Mouse (Mus musculus) bone marrow macrophage, adult 2 months (primary cell): ENCODE results near the gene Gm35549.
"Not testable (repeated sequence)": the region's sequence is repeated elsewhere in the genome, so short reads cannot be mapped to it uniquely, and the experiment has no call there.

Experiments
- CTCF ChIP-seq: IDR thresholded peaks from 2 replicates; pipeline ENCODE4 v1.5.1; 2012; ENCODE audit warnings: low read depth, mild to moderate bottlenecking, low read length, moderate library complexity
- POLR2A ChIP-seq: IDR thresholded peaks from 2 replicates; pipeline ENCODE4 v1.6.1; 2012; ENCODE audit warnings: mild to moderate bottlenecking, low read depth, low read length, borderline replicate concordance

- TF ChIP-seq POLR2A, CTCF: not testable (repeated sequence)
Observed at GRCm38 (mm10) chr9:122855141-122855540, 11.3 kb upstream of the Gm35549 start.
